Mouse (Mus musculus): Measurements from ENCODE around the gene Slc44a4.

The Slc44a4 gene

DNA sequence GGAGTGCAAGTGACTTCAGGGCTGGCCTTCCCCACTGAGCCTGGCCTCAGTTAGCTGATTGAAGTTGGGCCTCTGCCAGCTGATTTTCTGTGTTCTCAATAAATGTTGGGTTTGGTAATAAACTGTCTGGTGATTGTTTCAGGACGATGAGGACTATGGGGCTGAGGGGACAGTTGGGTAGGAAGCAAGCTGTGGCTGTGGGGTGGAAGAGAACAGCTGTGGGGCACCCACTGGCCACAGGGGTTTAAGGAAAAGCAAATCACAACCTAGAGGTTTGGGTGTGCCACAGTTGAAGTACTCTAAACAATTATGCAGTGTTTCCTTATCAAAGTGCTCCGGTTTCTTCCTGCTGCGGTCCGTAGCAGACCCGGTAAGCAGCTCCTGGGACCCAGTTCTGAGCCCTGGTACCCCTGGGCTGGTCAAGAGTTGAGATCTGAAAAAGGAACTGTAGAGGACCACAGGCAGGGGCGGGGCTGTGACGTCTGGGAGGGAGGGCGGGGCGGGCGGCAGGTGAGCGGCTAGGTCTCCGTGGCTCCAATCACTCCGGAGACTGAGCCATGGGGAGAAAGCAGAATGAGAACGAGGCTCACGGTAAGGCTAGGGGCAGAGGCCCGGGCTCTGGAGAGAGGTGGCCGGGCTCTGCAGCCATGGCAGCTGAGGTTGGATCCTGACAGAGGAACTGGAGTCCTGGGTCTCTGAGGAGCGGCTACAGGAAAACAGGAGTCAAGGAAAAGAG lies at the start of gene Slc44a4:
Slc44a4 (plus strand) TSS at position 537 of the 736 bp plus-strand sequence.
- no peak for DNase-seq

DNA sequence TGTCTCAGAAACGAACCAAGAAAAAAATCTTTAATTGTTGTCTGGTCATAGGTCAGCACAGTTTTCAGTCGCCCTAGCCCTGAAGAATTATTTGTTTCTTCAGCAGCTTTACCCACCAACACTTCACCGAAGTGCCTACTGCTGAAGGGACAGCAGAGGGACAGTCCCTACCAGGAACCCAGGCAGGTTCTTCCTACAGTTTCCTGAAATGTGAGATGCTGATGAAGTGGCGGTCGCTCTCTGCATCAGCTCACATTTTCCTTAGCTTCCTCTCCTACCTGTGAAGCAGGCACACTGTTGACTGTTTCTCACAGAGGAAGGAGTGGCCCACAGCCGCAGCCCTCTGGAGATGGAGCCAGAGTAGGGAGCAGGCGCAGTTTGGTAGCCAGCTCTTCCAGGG lies 48.3 kb upstream of the Slc44a4 start:
- no peak for DNase-seq

DNA sequence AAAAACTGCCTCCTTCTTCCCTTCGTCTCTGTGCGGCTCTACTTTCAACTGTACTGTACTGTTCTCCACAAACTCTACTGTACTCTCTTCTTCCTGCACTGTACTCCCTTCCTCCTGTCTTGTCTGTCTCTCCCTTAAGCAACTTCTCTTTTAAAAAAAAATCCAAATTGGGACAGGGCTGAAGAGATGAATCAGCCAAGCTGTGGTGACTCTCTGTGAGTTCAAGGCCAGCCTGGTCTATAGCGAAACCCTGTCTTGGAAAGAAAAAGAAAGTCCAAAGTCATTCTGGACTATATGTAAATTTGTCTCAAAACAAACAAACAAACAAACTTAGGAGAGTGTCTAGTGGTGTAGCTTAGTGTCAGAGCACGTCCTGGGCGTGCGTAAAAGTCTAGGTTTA lies 39.9 kb upstream of the Slc44a4 start:
- no peak for DNase-seq

DNA sequence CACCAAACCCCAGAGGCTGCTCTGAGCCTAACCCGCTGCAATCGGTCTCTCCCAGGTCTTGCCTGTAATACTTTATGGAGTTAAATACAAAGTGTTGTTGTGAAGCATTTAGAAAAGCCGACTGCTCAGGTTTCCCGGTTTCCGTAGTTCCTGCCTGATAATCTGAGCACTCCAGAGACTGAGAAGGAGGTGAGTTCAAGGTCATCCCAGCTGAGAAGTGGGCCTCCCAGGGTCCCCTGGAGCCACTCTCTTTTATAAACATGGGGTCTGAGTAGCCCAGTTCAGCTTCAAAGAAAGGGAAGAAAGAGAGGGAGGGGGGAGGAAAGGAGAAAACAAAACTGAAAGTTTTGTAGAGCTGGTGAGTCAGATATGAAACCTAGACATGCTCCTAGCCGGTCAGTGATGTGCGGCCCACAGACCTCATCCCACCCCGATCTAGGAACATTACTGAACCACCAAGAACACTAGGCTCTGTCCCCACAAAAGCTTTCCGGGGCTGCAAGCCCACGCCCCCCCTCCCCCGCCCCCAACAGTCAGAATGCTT lies 34.9 kb upstream of the Slc44a4 start, which contains the start of gene Zbtb12:
Zbtb12 (plus strand) TSS at position 148 of the 544 bp plus-strand sequence.
- DNase-seq, result no peak

DNA sequence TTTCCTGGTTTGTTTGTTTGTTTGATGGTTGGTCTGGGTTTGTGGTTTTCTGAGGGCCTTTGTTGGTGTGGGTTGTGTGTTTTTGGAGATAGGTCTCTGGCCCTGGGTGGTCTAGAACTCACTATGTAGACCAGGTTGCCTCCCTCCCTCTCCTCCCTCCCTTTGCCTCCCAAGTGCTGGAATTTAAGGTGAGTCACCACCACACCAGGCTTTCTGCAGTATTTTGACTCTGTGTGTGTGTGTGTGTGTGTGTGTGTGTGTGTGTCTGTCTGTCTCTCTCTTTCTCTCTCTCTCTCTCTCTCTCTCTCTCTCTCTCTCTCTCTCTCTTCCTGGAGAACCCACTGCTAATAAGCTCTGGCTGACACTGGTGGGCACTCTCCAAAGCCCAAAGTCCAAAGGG lies 33.1 kb upstream of the Slc44a4 start:
- DNase-seq, result no peak

DNA sequence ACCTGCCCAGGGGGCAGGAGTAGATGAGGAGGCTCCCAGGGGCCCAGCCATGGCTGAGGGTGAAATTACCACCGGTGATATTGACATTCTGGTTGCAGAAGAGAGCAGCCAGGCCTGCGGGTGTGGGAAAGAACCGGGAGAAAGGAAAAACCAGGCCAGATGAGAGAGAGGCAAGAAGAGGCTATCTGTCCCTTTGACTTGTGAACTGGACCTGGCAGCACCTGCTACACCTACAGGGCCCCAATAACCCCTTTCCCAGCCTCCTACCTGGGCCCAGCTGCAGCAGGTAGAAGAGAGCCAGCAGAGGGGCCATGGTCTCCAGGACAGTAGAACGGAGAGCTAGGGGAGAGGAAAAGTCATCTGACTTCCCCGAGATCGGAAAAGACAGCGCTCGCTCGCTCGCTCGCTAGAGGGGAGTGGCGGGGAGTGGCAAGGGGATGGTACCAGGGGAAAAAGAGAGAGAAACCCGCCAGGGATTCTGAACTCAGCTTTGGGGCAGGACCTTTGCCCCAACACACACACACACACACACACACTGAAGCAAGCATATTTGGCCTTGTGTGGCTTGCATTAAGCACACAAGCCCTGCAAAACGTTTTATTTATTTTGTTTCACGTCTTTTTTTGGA lies 32.5 kb upstream of the Slc44a4 start, which contains the start of gene Gm20547:
Gm20547 (minus strand) TSS at position 360 of the 628 bp plus-strand sequence.
- no peak for DNase-seq

DNA sequence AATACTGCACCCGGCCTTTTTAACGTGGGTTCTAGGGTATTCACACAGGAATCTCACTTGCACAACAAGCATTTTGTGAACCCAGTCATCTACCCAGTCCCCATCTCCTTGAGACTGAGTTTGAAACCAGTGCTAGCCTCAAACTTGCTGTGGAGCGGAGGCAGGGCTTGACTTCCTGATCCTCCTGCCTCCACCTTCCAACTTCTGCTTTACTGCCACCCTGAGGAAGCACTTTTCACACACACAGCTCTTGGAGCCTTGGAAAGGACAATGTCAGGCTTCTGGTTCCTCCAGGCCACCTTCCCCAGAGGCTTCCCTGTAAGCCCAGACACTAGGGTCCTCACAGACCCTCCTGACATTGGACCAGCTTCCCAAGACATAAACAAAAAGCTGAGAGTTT lies 30.9 kb upstream of the Slc44a4 start:
- DNase-seq, result no peak

DNA sequence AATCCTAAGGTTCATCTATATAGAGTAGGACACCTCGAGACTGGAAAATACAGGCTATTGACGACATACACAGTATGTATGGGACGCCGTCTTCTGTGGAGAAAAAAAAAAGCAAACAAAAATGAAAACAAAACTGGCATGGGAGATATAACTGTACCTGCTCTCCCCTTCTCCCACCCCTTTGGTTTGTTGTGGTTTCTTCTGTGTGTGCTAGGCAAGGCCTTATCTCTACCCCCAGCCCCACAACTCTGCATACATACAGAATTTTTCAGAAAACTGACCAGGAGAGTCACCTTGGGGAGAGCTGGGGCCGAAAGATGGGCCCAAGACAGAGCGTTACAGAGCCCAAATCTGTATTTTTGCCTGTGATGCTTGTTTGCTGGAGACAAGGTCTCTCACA lies 29.6 kb upstream of the Slc44a4 start:
- no peak for DNase-seq

DNA sequence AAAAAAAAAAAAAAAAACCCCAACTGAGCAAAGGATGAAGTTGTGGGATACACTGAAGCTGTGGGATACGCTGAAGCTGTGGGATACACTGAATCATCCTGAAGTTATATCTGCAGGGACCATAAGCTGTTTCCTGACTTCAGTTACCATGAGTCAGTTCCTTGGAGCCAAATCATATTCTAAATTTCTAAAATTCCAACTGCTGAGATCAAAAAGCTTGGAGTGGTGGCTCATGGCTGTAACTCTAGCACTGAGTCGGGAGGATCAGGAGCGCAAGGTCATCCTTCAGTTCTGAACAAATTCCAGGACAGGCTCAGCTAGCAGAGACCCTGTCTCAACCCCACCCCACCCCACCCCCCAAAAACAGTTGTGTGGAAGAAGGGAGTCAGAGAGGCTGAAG lies 28.7 kb upstream of the Slc44a4 start:
- no peak for DNase-seq

DNA sequence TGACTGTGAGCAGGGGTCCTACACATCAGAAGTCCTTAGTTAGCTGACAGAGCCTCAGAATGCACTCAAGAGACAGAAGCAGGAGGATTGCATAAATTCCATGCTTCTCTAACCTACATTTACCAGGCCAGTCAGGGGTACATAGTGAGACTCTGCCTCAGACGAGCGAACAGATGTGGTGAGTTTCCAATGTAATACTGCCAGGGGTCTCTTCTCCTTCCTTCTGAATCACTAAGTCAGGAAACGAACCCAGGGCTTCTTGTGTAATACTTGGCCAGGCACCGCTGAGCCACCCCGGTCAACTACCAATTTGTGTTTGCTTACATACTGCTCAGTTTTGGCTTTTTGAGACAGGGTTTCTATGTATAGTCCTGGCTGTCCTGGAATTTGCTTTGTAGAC lies 26.3 kb upstream of the Slc44a4 start:
- no peak for DNase-seq

DNA sequence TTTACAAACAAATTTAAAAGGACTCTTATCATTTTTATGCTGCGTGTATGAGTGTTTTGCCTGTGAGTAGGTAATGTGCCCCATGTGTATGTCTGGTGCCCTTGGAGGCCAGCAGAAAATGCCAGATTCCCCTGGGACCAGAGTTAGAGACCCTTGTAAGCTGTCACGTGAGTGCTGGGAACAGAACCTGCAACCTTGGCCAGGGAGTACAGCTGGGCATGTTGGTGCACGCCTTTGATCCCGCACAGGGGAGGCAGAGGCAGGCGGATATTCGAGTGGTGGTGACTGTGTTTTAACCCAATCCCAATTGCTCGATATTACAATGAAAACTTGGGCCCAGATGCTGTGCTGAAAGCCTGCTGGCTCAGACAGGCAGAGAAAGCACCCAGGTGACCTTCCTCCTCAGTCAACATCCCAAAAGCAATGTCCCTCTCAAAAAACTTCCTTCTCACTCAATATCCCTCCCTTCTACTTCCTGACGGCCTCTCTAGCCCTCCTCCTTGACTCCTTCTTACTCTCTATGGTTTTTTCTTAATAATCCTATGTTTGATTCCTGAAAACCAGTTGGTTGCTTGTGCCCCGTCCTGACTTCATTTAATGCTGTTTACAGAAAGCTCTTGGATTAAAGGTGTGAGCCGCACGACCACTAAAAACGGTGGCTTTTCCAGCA lies 24.1 kb upstream of the Slc44a4 start:
- DNase-seq, result no peak

DNA sequence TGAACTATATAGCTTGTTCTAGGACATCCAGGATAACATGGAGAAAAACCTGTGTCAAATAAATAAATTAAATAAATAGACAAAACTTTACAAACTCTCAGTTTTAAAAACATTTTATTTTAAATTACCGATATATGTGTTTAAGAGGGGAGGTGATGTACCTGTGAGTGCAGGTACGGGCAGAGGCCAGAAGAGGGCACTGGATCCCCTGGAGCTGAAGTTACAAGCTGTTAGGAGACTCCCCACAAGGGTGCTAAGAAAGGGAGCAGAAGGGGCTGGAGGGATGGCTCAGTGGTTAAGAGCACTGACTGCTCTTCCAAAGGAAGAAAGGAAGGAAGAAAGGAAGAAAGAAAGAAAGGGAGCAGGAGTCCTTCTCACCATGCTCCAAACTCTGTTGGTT lies 22.9 kb upstream of the Slc44a4 start:
- DNase-seq, result no peak

DNA sequence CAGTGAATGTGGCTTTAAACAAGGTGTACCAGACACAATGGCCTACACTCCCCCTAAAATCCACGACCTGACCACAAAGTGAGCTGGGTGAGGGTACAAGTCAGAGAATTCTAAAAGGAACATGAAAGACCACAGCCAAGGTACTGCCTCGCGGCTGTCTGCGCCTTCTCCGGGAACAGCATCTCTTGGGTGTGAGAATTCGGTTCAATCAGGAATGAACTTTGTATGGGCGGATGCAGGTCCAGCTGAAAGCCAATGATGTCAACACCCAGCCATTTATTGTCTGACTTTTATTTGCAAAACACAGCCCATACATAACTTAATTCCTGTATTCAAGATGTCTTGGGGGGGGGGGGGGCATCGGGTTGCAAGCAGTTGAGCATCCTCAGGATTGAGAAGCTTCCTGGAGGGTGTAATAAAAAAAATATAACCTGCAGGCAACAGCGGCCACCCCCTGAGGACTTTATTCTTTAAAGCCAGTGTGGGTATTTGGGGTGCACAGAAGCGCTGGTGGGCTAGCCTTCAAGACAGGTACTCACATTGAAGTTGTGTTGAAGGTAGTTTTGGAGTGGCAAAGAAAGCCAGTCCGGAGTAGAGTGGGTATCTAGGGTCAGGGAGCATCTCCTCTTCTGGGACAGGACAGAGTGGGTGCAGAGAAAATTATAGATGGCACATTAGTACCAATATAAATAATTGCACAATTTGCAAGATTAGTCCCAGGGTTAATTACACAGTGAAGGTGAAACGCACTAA lies 21.0 kb upstream of the Slc44a4 start:
- DNase-seq, result no peak

DNA sequence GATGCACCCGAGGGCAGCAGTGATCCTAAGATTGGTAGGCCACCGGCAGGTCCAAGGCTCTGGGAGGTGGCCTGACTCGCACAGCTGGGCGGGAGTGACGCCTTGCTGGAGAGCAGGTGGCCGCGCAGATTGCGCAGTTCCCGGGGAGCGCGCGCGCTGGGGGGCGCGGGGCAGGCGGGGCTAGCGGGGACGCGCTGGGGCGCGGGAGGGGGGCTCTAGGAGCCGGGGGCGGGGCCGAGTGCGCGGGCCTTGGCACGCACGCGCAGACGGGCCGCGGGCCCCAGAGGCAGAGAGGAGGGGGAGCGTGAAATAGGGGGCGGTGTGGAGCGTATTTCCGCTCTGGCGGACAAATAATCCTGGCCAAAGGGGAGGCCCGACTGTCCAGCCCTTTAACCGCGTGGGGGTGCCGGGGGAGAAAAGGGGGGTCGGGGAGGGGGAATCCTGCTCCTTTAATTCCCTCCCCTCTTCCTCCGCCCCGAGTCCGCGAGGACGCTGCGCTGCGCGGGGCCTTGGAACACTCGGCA lies 20.1 kb upstream of the Slc44a4 start:
- DNase-seq, result peak; percentile 93

DNA sequence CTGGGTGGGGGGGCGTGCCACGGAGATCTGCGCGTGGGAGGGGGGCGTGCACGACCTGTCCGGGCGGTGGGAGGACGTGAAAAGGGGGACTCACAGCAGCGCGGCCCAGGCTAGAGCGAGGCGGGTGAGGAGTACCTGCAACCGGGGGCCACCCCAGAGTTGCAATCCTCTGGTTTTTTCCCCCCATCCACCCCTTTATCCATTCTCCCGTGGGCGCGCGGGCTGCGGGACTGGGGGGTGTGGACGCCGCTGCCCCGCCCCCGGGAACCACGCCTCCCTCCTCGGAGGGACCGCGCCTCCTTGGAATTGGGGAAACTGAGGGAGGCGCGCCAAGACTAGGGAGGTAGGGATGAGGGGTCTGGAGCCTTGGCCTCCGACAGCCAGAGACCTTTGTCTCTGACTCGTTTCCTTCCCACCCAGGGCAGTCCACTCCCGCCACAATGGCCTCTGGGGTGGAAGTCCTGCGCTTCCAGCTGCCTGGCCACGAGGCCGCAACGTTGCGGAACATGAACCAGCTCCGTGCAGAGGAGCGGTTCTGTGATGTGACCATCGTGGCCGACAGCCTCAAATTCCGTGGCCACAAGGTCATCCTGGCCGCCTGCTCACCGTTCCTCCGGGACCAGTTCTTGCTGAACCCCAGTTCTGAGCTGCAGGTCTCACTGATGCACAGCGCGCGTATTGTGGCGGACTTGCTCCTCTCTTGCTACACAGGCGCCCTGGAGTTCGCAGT lies 19.3 kb upstream of the Slc44a4 start:
- DNase-seq, result peak; percentile 65

DNA sequence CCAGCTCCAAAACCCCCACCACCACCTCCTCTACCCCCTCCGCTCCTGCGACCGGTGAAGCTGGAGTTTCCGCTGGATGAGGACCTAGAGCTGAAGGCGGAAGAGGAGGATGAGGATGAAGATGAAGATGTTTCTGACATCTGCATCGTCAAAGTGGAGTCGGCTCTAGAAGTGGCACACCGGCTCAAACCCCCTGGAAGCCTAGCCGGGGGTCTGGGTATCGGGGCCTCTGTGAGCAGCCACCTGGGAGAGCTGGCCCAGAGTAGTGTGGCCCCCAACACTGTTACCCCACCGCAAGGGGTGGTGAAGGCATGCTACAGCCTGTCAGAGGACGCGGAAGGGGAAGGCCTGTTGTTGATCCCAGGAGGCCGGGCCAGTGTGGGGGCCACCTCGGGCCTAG lies 18.5 kb upstream of the Slc44a4 start:
- no peak for DNase-seq

DNA sequence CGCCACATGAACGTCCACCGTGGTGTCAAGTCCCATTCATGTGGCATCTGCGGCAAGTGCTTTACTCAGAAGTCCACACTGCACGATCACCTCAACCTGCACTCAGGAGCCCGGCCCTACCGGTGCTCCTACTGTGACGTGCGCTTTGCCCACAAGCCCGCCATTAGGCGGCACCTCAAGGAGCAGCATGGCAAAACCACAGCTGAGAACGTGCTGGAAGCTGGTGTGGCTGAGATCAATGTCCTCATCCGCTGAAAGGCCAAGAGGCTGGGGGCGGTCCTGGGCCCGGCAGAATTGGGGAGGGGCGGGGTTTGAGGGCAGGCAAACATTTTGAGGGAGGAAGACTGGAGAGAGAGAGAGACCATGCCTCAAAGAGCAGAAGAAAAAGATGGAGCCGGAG lies 17.9 kb upstream of the Slc44a4 start:
- no peak for DNase-seq

DNA sequence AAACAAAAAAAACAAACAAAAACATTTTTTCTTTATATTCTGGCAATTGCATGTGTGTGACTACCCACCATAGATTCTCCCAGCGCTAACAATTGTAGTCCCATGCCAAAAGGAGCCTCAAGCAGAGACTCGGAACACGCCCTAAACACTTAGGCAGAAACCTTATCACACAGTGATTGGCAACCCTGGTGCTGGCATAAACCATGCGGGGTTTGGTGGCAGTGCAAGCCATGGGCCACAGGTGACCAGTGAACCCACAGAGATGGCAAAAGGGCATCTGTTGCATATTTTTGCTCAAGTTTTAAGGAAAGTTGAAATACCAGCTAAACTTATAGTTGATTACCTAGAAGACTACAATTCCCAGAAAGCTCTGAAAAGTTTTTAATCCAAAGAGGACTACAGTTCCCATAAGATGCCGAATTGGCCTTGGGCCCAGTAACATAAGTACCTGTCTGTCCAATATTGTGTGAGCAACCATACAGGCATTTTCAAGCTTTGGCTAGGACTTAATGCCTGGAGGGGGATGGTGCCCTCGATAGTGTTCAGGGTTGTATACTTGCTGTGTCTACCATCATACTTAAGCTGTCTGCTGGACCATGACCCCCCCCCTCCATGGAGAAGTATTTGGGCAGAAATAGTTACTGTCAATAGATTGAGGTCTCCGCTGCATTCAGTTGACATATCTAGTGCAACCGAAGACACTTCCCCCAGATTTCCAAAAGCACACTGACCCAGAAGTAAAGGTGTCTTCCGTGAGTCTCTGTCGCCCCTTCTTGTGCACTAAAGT lies 16.7 kb upstream of the Slc44a4 start:
- peak; percentile 41 for DNase-seq

DNA sequence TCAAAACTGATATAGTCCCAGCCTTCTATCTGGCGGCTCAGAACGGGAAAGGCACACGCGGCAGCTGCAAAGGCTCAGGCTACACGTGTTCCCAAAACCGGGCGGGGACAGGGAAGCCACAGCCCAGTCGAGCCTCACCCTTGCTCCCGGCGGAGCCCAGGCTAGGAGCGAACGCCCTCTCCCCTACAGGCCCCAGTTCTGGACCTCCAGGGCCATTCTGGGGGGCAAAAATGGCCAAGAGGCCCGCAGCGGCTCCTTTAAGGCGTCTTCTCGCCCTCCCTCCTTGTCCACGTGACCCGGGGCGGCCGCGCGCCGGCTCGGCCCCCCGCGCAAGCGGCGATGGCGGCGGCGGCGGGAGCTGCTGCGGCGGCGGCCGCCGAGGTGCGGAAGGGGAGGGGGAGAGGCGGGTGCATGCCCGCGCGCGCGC lies 16.1 kb upstream of the Slc44a4 start, which contains the start of the genes C2 and Ehmt2:
C2 (minus strand) TSS at position 106 of the 427 bp plus-strand sequence.
Ehmt2 (plus strand) TSS at position 310 of the 427 bp plus-strand sequence.
- peak; percentile 77 for DNase-seq

DNA sequence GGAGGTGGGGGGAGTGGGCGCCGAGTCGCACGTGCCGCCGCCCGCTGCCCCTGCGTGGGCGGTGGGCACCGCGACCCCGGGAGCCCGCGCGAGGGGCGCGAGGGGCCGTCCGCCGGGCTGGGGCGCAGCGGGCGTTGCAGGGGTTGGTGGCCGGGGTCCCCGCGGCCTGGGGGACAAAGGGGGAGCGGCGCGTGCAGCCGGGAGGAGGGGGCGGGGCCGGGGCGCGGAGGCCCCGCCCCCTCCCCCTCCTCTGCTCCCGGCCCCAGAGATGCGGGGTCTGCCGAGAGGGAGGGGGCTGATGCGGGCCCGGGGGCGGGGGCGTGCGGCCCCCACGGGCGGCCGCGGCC lies 15.6 kb upstream of the Slc44a4 start:
- no peak for DNase-seq
